Mouse (Mus musculus) CH12.LX (cell line): ENCODE data around the gene Scin. TPM values are rescaled to one million over a fixed set of nuclear protein-coding genes. Genes with fewer than 3 reads are reported as not detected.
A peak's percentile ranks its signal among the peaks of the same experiment; 100 is the strongest.

Source experiments
- DNase-seq: peaks from one replicate; pipeline ENCODE4 v3.0.0-alpha.2; 2013; ENCODE audit errors: extremely low read depth
- H3K27ac ChIP-seq: 2 replicates; pipeline ENCODE4 v1.5.1; 2012; ENCODE audit warnings: low read depth, mild to moderate bottlenecking, control low read depth, moderate library complexity; ENCODE audit not compliant: insufficient read depth
- H3K27me3 ChIP-seq: replicated peaks from 2 replicates; pipeline ENCODE3; 2012; ENCODE audit warnings: inconsistent platforms
- H3K36me3 ChIP-seq, 2 experiments: replicated peaks in 1 of 2; 2 replicates each; pipeline versions ENCODE3 to v1.6.1; 2012; ENCODE audit warnings: inconsistent platforms in 1 of 2, low read length in 1 of 2, mild to moderate bottlenecking in 1 of 2, mixed read lengths in 1 of 2, moderate library complexity in 1 of 2; ENCODE audit not compliant: control insufficient read depth in 1 of 2, insufficient read depth in 1 of 2
- H3K4me1 ChIP-seq, 2 experiments: 2 replicates each; pipeline ENCODE4 v1.6.1; 2012; ENCODE audit warnings: inconsistent platforms in 1 of 2, moderate library complexity in 1 of 2; ENCODE audit not compliant: insufficient read depth in 2 of 2, control insufficient read depth in 1 of 2
- H3K4me2 ChIP-seq: 2 replicates; pipeline ENCODE4 v1.6.1; 2012; ENCODE audit warnings: low read depth, mild to moderate bottlenecking, control low read depth; ENCODE audit not compliant: poor library complexity, insufficient read depth, severe bottlenecking
- H3K4me3 ChIP-seq, 3 experiments: fragments of 150-350 bp in 1 of 3; sonication (generic) in 1 of 3; replicated peaks in 1 of 3; 2 replicates each; pipeline versions ENCODE3 to v1.5.1; 2011 to 2012; ENCODE audit warnings: low read depth in 2 of 3, low read length in 2 of 3, mild to moderate bottlenecking in 2 of 3, moderate library complexity in 2 of 3, control low read depth in 1 of 3, improper control_type of control experiment in 1 of 3, inconsistent platforms in 1 of 3, mixed read lengths in 1 of 3; ENCODE audit not compliant: poor library complexity in 1 of 3
- H3K79me2 ChIP-seq: replicated peaks from 2 replicates; pipeline ENCODE4 v1.6.1; 2012; ENCODE audit warnings: mild to moderate bottlenecking, moderate library complexity; ENCODE audit not compliant: control insufficient read depth, poor library complexity, insufficient read depth, severe bottlenecking; ENCODE audit errors: extremely low read depth
- H3K9ac ChIP-seq: 2 replicates; pipeline ENCODE4 v1.6.1; 2012; ENCODE audit warnings: low read depth, mild to moderate bottlenecking, control low read depth, moderate library complexity; ENCODE audit not compliant: insufficient read depth
- H3K9me3 ChIP-seq: replicated peaks from 2 replicates; pipeline ENCODE3; 2012; ENCODE audit warnings: low read length, inconsistent platforms, mixed read lengths
- BHLHE40 ChIP-seq: IDR thresholded peaks from 2 replicates; pipeline ENCODE4 v1.6.1; 2011; ENCODE audit warnings: mild to moderate bottlenecking, low read depth, low read length, improper control_type of control experiment
- CHD1 ChIP-seq: IDR thresholded peaks from 2 replicates; pipeline ENCODE4 v1.6.1; 2012; ENCODE audit warnings: low read depth, low read length, improper control_type of control experiment, inconsistent platforms
- CHD2 ChIP-seq: IDR thresholded peaks from 2 replicates; pipeline ENCODE4 v1.6.1; 2011; ENCODE audit warnings: low read length, improper control_type of control experiment
- CTCF ChIP-seq, 2 experiments: IDR thresholded peaks in 1 of 2; conservative IDR thresholded peaks in 1 of 2; 2 replicates each; pipeline ENCODE4 v1.5.1; 2011 to 2012; ENCODE audit warnings: low read depth in 2 of 2, low read length in 2 of 2, improper control_type of control experiment in 1 of 2, inconsistent platforms in 1 of 2, mild to moderate bottlenecking in 1 of 2, moderate library complexity in 1 of 2
- ELF1 ChIP-seq: IDR thresholded peaks from 2 replicates; pipeline ENCODE4 v1.6.1; 2014; ENCODE audit warnings: low read depth, mild to moderate bottlenecking, inconsistent platforms, low read length, improper control_type of control experiment
- ETS1 ChIP-seq: conservative IDR thresholded peaks from 2 replicates; pipeline ENCODE4 v1.6.1; 2012; ENCODE audit warnings: low read depth, mild to moderate bottlenecking, inconsistent platforms, low read length, improper control_type of control experiment, moderate library complexity
- HCFC1 ChIP-seq: IDR thresholded peaks from 2 replicates; pipeline ENCODE4 v1.6.1; 2012; ENCODE audit warnings: low read depth, mild to moderate bottlenecking, inconsistent platforms, low read length, improper control_type of control experiment
- JUN ChIP-seq: IDR thresholded peaks from 2 replicates; pipeline ENCODE4 v1.6.1; 2011; ENCODE audit warnings: low read depth, mild to moderate bottlenecking, low read length, improper control_type of control experiment, moderate library complexity; ENCODE audit not compliant: insufficient read depth
- KAT2A ChIP-seq: IDR thresholded peaks from 2 replicates; pipeline ENCODE4 v1.6.1; 2012; ENCODE audit warnings: low read length, improper control_type of control experiment, inconsistent platforms; ENCODE audit not compliant: insufficient replicate concordance
- MAFK ChIP-seq: IDR thresholded peaks from 2 replicates; pipeline ENCODE4 v1.6.1; 2011; ENCODE audit warnings: low read length, improper control_type of control experiment; ENCODE audit not compliant: insufficient replicate concordance
- NELFE ChIP-seq: IDR thresholded peaks from 2 replicates; pipeline ENCODE4 v1.6.1; 2011; ENCODE audit warnings: low read depth, low read length, improper control_type of control experiment
- NRF1 ChIP-seq: IDR thresholded peaks from 2 replicates; pipeline ENCODE4 v1.6.1; 2014; ENCODE audit warnings: low read depth, mild to moderate bottlenecking, inconsistent platforms, low read length, improper control_type of control experiment, moderate library complexity
- PAX5 ChIP-seq: IDR thresholded peaks from 2 replicates; pipeline ENCODE4 v1.6.1; 2012; ENCODE audit warnings: low read length, inconsistent platforms, mixed read lengths
- RAD21 ChIP-seq: IDR thresholded peaks from 2 replicates; pipeline ENCODE4 v1.6.1; 2011; ENCODE audit warnings: low read depth, mild to moderate bottlenecking, low read length, improper control_type of control experiment, moderate library complexity
- RCOR1 ChIP-seq: conservative IDR thresholded peaks from 2 replicates; pipeline ENCODE4 v1.6.1; 2012; ENCODE audit warnings: low read depth, mild to moderate bottlenecking, inconsistent platforms, low read length, improper control_type of control experiment
- SMC3 ChIP-seq: IDR thresholded peaks from 2 replicates; pipeline ENCODE4 v1.6.1; 2011; ENCODE audit warnings: low read depth, low read length, improper control_type of control experiment
- dilution Hi-C: fragments of 300-500 bp; cut with MboI; formaldehyde crosslinking; loops from 2 replicates; pipeline ENCODE4 v1.14.3; 2020; ENCODE audit warnings: low sequenced_read_pairs; ENCODE audit not compliant: extremely low pct_unique_long_range_greater_than_20kb, extremely low pct_ligation_motif_present
- in situ Hi-C: fragments of 300-500 bp; cut with MboI; formaldehyde crosslinking; loops from 3 replicates; pipeline ENCODE4 v1.14.3; 2019; ENCODE audit warnings: low sequenced_read_pairs, low pct_ligation_motif_present, low pct_unique_long_range_greater_than_20kb, mixed read lengths
- polyA plus RNA-seq: library from polyadenylated mRNA; unstranded; fragments of >175 nt; gene quantifications from 2 replicates; pipeline ENCODE4 v1.2.1, GENCODE M21; 2012; ENCODE audit warnings: low read depth; ENCODE audit not compliant: insufficient read length
- total RNA-seq, 2 experiments: library from RNA; depleted of rRNA; stranded (reverse); fragments of 300-350 nt in 1 of 2; fragments of >200 nt in 1 of 2; gene quantifications; 2 replicates each; pipeline ENCODE4 v1.2.3; 2012 to 2014

Gene Scin
- total and polyA plus RNA-seq, 3 experiments, result not detected

GRCm38 (mm10) chr12:40171637-40172036 is 37.6 kb upstream of the Scin start:
- Histone ChIP-seq H3K9me3 (no peaks in the 10 kb centered on the region), H3K4me1 (peaks cover 0 to 1% of the 10 kb centered on the region in 2 experiments; a peak in 1 of 4 replicates), H3K79me2 (no peaks in the 10 kb centered on the region), H3K27ac (no peak overlapping the region), H3K9ac (no peak overlapping the region), H3K27me3 (no peaks in the 10 kb centered on the region), H3K4me2 (no peak overlapping the region), H3K36me3 (no peaks in the 10 kb centered on the region), H3K4me3 (no peak overlapping the region)
- in situ Hi-C loops (loop anchor here (25.0 kb wide), 1 partner anchor 659 kb away; no protein-coding TSS in a partner anchor), dilution Hi-C loops (no loop called here)
- TF ChIP-seq HCFC1 (no peak), CHD2 (no peak), CHD1 (no peak), SMC3 (no peak), NRF1 (no peak), ETS1 (no peak), KAT2A (no peak), NELFE (no peak), MAFK (no peak), ELF1 (no peak), JUN (no peak), RCOR1 (no peak)
- peak; percentile 15 for DNase-seq

GRCm38 (mm10) chr12:40169675-40170074 is 35.6 kb upstream of the Scin start:
- H3K4me1 ChIP-seq, result peaks cover 0 to 3% of the 10 kb centered on the region in 2 experiments; a peak in 1 of 4 replicates

More at GRCm38 (mm10) chr12:40169675-40170074, 35.6 kb upstream of the Scin start:
- Histone ChIP-seq H3K4me2 (no peak overlapping the region), H3K27ac (no peak overlapping the region), H3K36me3 (no peaks in the 10 kb centered on the region), H3K9me3 (no peaks in the 10 kb centered on the region), H3K79me2 (no peaks in the 10 kb centered on the region), H3K9ac (no peak overlapping the region), H3K27me3 (no peaks in the 10 kb centered on the region), H3K4me3 (no peak overlapping the region)
- TF ChIP-seq SMC3 (peak; percentile 21), BHLHE40 (no peak), RAD21 (peak; percentile 14), CTCF (conservative IDR thresholded peaks at IDR 0.05 in 1 of 2, IDR thresholded peaks at IDR 0.05 in 1 of 2; ENCODE audit: low read depth in 2 of 2, low read length in 2 of 2) (peak in 1 of 2 experiments; percentile 45; a peak in 2 of 4 replicates), PAX5 (no peak)
- in situ Hi-C loops, result loop anchor here (25.0 kb wide), 1 partner anchor 657 kb away; no protein-coding TSS in a partner anchor
- DNase-seq, result no peak
- dilution Hi-C loops, result no loop called here
